Mouse (Mus musculus): ENCODE data around the gene Ly6g5b. TPM values are rescaled to one million over a fixed set of nuclear protein-coding genes. Genes with fewer than 3 reads are reported as not detected.

The Ly6g5b gene
- total RNA-seq, 1 experiment: 1.5 TPM

DNA sequence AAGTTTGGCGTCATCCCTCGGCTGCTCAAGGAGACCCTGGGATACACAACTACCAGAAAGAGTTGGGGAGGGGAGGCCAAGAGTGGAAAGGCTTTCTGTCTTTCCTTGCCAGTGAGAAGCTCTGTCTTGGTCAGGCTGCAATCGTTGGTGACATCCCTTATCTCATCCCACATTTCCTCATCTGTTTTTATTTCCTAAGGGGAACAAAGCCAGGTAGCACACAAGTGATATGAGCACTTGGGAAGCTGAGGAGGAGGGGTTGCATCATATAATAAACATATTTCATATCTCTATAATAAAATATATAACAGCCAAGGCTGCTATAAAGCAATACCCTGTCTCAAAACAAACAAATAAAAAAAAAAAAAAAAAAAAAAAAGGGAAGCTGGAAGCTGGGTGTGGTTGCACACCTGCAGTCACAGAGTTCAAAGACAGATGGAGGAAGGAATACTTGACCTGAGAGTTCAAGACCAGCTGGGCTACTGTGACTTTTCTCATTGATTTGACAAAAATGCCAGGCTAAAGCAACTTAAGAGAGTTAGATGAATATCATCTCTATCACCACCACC is 31.2 kb downstream of the Ly6g5b start:
- Histone ChIP-seq H3K9ac (ENCODE audit: insufficient read depth, low read depth, low read length, poor library complexity, severe bottlenecking) (no peak overlapping the region), H3K4me3 (ENCODE audit: insufficient read depth in 1 of 2, low read depth in 1 of 2, low read length in 2 of 2, poor library complexity in 1 of 2, severe bottlenecking in 1 of 2) (no peak overlapping the region), H3K36me3 (ENCODE audit: control insufficient read depth, insufficient read depth, low read length, poor library complexity, severe bottlenecking) (no peaks in the 10 kb centered on the region), H3K27ac (ENCODE audit: insufficient read depth, low read depth, low read length, poor library complexity, severe bottlenecking) (no peak overlapping the region), H3K9me3 (ENCODE audit: control insufficient read depth, insufficient read depth, low read depth, low read length) (no peaks in the 10 kb centered on the region), H3K4me1 (ENCODE audit: control insufficient read depth in 2 of 2, insufficient read depth in 2 of 2, low read length in 2 of 2, poor library complexity in 1 of 2) (peaks cover 0 to 5% of the 10 kb centered on the region in 2 experiments; a peak in 2 of 4 replicates)
- TF ChIP-seq ZNF384 (IDR thresholded peaks at IDR 0.05; ENCODE audit: low read depth, low read length): no peak
- TF ChIP-seq CHD2 (IDR thresholded peaks at IDR 0.05; ENCODE audit: low read depth, low read length): no peak
- TF ChIP-seq ZC3H11A (IDR thresholded peaks at IDR 0.05; ENCODE audit: borderline replicate concordance, low read depth, low read length): no peak
- no peak for TF ChIP-seq HCFC1 (IDR thresholded peaks at IDR 0.05; ENCODE audit: borderline replicate concordance, insufficient read depth, low read length)
- TF ChIP-seq MAFK (IDR thresholded peaks at IDR 0.05; ENCODE audit: insufficient read depth, low read depth, low read length): no peak
- DNase-seq (ENCODE audit: low read depth, low spot score): no peak
- in situ Hi-C loops (cut with MboI; ENCODE audit: low sequenced_read_pairs in 2 of 2, unreplicated experiment in 2 of 2): no loop called here

DNA sequence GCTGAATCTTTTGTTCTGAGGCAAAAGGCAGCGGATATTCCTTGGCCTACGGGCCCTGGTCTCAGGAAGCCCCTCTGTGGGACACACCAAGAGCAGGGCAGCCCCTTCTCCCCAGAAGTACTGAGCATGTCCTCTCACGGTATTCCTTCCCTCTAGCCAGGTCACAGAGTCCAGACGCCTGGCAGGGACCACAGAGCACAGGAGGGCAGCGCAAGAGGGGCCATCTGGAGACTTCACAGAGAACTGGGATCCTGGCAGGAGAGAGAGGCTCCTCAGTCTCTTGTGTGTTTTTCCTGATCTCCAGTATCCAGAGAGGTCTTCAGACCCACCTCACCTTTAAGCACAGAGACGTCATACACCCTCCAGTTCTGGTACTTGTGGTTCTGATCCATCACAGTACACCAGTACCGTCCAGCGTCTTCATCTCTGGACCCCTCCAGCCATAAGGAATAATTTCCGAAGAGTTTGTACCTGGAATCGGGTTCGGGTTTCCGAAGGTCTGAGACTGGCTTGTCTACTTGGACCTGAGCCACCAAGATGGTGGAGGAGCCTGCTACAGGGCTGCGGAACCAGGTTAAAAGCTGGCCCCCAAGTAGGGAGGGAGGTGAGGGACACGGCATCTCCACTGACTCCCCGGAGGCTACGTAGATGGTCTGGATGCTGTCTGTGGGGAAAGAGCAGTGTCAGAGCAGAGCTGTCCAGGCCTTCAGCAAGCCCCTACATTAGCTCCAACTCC is 32.2 kb downstream of the Ly6g5b start:
- Histone ChIP-seq H3K9ac (ENCODE audit: insufficient read depth, low read depth, low read length, poor library complexity, severe bottlenecking) (no peak overlapping the region), H3K36me3 (ENCODE audit: control insufficient read depth, insufficient read depth, low read length, poor library complexity, severe bottlenecking) (no peaks in the 10 kb centered on the region), H3K4me3 (ENCODE audit: insufficient read depth in 1 of 2, low read depth in 1 of 2, low read length in 2 of 2, poor library complexity in 1 of 2, severe bottlenecking in 1 of 2) (no peak overlapping the region), H3K4me1 (ENCODE audit: control insufficient read depth in 2 of 2, insufficient read depth in 2 of 2, low read length in 2 of 2, poor library complexity in 1 of 2) (peaks cover 3 to 9% of the 10 kb centered on the region in 2 experiments; a peak in 3 of 4 replicates), H3K27ac (ENCODE audit: insufficient read depth, low read depth, low read length, poor library complexity, severe bottlenecking) (no peak overlapping the region), H3K9me3 (ENCODE audit: control insufficient read depth, insufficient read depth, low read depth, low read length) (no peaks in the 10 kb centered on the region)
- DNase-seq (ENCODE audit: low read depth, low spot score): no peak
- TF ChIP-seq CHD2 (IDR thresholded peaks at IDR 0.05; ENCODE audit: low read depth, low read length) (no peak), ZC3H11A (IDR thresholded peaks at IDR 0.05; ENCODE audit: borderline replicate concordance, low read depth, low read length) (no peak), HCFC1 (IDR thresholded peaks at IDR 0.05; ENCODE audit: borderline replicate concordance, insufficient read depth, low read length) (no peak), MAFK (IDR thresholded peaks at IDR 0.05; ENCODE audit: insufficient read depth, low read depth, low read length) (no peak), ZNF384 (IDR thresholded peaks at IDR 0.05; ENCODE audit: low read depth, low read length) (no peak)
- in situ Hi-C loops (cut with MboI; ENCODE audit: low sequenced_read_pairs in 2 of 2, unreplicated experiment in 2 of 2): no loop called here

DNA sequence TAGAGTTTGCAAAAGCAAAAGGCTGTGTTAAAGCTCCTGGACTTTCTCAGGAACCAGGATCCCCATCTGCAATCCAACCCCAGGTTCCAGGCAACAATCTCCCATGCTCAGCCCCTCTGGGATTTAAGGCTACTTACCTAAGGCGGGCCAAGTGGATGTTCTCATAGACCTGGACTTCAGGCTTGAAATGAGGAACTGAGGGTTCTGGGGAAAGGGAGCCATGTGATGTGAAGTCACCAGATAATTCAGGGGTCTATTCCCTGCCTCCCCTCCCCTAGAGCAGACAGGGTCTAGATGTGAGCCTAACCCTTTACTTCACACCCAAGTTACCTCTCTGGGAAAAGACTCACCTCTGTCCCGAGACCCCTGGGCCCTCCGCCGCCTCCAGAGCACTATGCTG is 34.5 kb downstream of the Ly6g5b start:
- Histone ChIP-seq H3K4me3 (ENCODE audit: insufficient read depth in 1 of 2, low read depth in 1 of 2, low read length in 2 of 2, poor library complexity in 1 of 2, severe bottlenecking in 1 of 2) (no peak overlapping the region), H3K36me3 (ENCODE audit: control insufficient read depth, insufficient read depth, low read length, poor library complexity, severe bottlenecking) (no peaks in the 10 kb centered on the region), H3K9me3 (ENCODE audit: control insufficient read depth, insufficient read depth, low read depth, low read length) (no peaks in the 10 kb centered on the region), H3K9ac (ENCODE audit: insufficient read depth, low read depth, low read length, poor library complexity, severe bottlenecking) (no peak overlapping the region), H3K4me1 (ENCODE audit: control insufficient read depth in 2 of 2, insufficient read depth in 2 of 2, low read length in 2 of 2, poor library complexity in 1 of 2) (peaks cover 7 to 15% of the 10 kb centered on the region in 2 experiments), H3K27ac (ENCODE audit: insufficient read depth, low read depth, low read length, poor library complexity, severe bottlenecking) (no peak overlapping the region)
- in situ Hi-C loops (cut with MboI; ENCODE audit: low sequenced_read_pairs in 2 of 2, unreplicated experiment in 2 of 2): no loop called here
- no peak for DNase-seq (ENCODE audit: low read depth, low spot score)
- TF ChIP-seq MAFK (IDR thresholded peaks at IDR 0.05; ENCODE audit: insufficient read depth, low read depth, low read length) (no peak), ZC3H11A (IDR thresholded peaks at IDR 0.05; ENCODE audit: borderline replicate concordance, low read depth, low read length) (no peak), CHD2 (IDR thresholded peaks at IDR 0.05; ENCODE audit: low read depth, low read length) (no peak), ZNF384 (IDR thresholded peaks at IDR 0.05; ENCODE audit: low read depth, low read length) (no peak), HCFC1 (IDR thresholded peaks at IDR 0.05; ENCODE audit: borderline replicate concordance, insufficient read depth, low read length) (no peak)

DNA sequence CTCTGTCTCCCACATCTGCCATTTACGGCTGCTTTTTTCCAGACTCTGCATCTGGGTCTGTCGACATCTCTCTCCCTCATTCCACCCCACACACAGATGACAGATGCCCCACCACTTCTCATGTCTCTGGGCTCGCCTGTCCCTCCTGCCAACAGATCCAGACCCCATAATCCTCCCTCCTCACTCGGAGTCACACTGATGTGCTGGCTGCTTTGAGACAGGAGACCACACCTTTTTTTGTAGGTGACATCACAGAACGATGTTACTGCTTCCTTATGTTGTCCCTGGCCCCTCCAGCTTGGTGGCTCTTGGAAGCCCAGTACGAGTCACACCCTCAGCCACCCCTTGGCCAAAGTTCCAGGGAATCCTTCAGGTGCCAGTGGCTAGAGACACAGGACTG is 35.0 kb downstream of the Ly6g5b start:
- Histone ChIP-seq H3K4me1 (ENCODE audit: control insufficient read depth in 2 of 2, insufficient read depth in 2 of 2, low read length in 2 of 2, poor library complexity in 1 of 2) (peaks cover 11 to 15% of the 10 kb centered on the region in 2 experiments), H3K9me3 (ENCODE audit: control insufficient read depth, insufficient read depth, low read depth, low read length) (no peaks in the 10 kb centered on the region), H3K4me3 (ENCODE audit: insufficient read depth in 1 of 2, low read depth in 1 of 2, low read length in 2 of 2, poor library complexity in 1 of 2, severe bottlenecking in 1 of 2) (no peak overlapping the region), H3K27ac (ENCODE audit: insufficient read depth, low read depth, low read length, poor library complexity, severe bottlenecking) (no peak overlapping the region), H3K36me3 (ENCODE audit: control insufficient read depth, insufficient read depth, low read length, poor library complexity, severe bottlenecking) (no peaks in the 10 kb centered on the region), H3K9ac (ENCODE audit: insufficient read depth, low read depth, low read length, poor library complexity, severe bottlenecking) (no peak overlapping the region)
- no peak for TF ChIP-seq HCFC1 (IDR thresholded peaks at IDR 0.05; ENCODE audit: borderline replicate concordance, insufficient read depth, low read length)
- TF ChIP-seq ZNF384 (IDR thresholded peaks at IDR 0.05; ENCODE audit: low read depth, low read length): no peak
- in situ Hi-C loops (cut with MboI; ENCODE audit: low sequenced_read_pairs in 2 of 2, unreplicated experiment in 2 of 2): no loop called here
- DNase-seq (ENCODE audit: low read depth, low spot score): no peak

Measured in ES-E14 (cell line).